Mouse (Mus musculus) hindbrain, embryonic 15.5 days (tissue): Measurements from ENCODE around the gene Soga1. TPM values are rescaled to one million over a fixed set of nuclear protein-coding genes. Genes with fewer than 3 reads are reported as not detected.

Experiments
- ATAC-seq: fragments of 200-750 bp; cut with Nextera tagmentation; 2 replicates; pipeline ENCODE4 v1.8.0; 2017; ENCODE audit warnings: low read depth, moderate number of reproducible peaks, moderate TSS enrichment; ENCODE audit not compliant: low FRiP score
- H3K27ac ChIP-seq: fragments of 300-500 bp; sonication (generic); replicated peaks from 2 replicates; pipeline ENCODE4 v1.5.1; 2015; ENCODE audit warnings: mild to moderate bottlenecking, inconsistent platforms
- H3K27me3 ChIP-seq: fragments of 300-500 bp; sonication (generic); 2 replicates; pipeline ENCODE4 v1.6.1; 2015; ENCODE audit warnings: control low read depth, inconsistent platforms
- H3K36me3 ChIP-seq: fragments of 300-500 bp; sonication (generic); 2 replicates; pipeline ENCODE4 v1.6.1; 2015; ENCODE audit warnings: control low read depth, inconsistent platforms
- H3K4me1 ChIP-seq: fragments of 300-500 bp; sonication (generic); replicated peaks from 2 replicates; pipeline ENCODE4 v1.6.1; 2015; ENCODE audit warnings: control low read depth, inconsistent platforms
- H3K4me2 ChIP-seq: fragments of 300-500 bp; sonication (generic); 2 replicates; pipeline ENCODE4 v1.6.1; 2015; ENCODE audit warnings: moderate library complexity, mild to moderate bottlenecking, inconsistent platforms
- H3K4me3 ChIP-seq: fragments of 300-500 bp; sonication (generic); 2 replicates; pipeline ENCODE4 v1.5.1; 2015; ENCODE audit warnings: mild to moderate bottlenecking, inconsistent platforms
- H3K9ac ChIP-seq: fragments of 300-500 bp; sonication (generic); 2 replicates; pipeline ENCODE4 v1.6.1; 2015; ENCODE audit warnings: inconsistent platforms
- H3K9me3 ChIP-seq: fragments of 300-500 bp; sonication (generic); 2 replicates; pipeline ENCODE4 v1.6.1; 2016; ENCODE audit warnings: control low read depth, inconsistent platforms
- WGBS: fragments of 180-500 bp; shearing (Covaris S2); methylation state at CpG from one replicate; pipeline ENCODE4 v1.1.7; 2015; 5-methylcytosine and 5-hydroxymethylcytosine counted together
- polyA plus RNA-seq: library from polyadenylated mRNA; unstranded; fragments of >200 nt; fragmentation: Nextera tagmentation; extraction: Ambion mirVana; gene quantifications from 2 replicates; pipeline ENCODE4 v1.2.1, GENCODE M21; 2015

The Soga1 gene
- polyA plus RNA-seq, 1 experiment from 2014 or later, result 5.2 TPM

DNA sequence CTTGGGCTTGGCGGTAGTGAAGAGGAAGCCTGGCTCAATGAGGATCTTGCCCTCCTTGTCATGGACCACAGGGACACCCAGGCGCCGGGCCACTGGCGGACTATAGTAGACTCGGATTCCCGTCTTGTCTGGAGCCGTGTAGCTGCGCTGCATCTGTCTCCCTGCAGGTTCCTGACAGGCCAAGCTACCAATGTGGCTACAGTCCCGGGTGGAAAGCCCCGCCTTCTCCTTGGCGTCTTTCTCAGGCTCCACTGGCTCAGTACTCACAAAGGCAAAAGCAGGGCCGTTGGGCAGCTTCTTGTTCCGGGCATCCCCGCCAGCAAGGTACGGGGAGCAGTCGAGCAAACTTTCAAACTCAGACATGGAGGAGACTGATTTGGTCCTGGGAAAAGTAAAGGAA, 57.9 kb downstream of the Soga1 start:
- 95% methylated on average over 16 of the region's 16 CpGs for WGBS

DNA sequence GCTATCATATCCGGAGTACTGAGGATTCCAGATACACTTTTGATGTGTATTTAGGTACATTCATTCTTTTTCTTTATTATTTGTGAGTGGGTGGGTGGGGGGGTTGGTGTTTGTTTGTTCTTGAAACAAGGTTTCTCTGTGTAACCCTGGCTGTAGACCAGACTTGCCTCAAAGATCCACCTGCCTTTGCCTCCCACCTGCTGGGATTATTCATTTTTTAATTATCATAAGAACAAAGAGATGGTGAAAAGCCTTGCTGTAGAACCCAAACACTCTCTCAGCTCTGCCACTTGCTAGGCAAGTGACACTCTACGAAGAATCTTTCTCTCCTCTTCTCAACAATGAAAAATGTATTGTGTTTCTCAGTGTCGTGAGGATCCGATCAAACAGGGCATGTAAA, 59.8 kb downstream of the Soga1 start:
- WGBS, result 65% methylated on average over 4 of the region's 4 CpGs
- ATAC-seq, result no peak
- no peaks in the 10 kb centered on the region for H3K9me3 ChIP-seq
- H3K4me2 ChIP-seq, result no peak overlapping the region
- H3K4me1 ChIP-seq, result no peaks in the 10 kb centered on the region
- peaks cover 95% of the 10 kb centered on the region for H3K36me3 ChIP-seq
- no peak overlapping the region for H3K27ac ChIP-seq
- H3K4me3 ChIP-seq, result no peak overlapping the region
- no peak overlapping the region for H3K9ac ChIP-seq
- H3K27me3 ChIP-seq, result no peaks in the 10 kb centered on the region

More for the DNA sequence above, 57.9 kb downstream of the Soga1 start:
- Histone ChIP-seq H3K27ac (no peak overlapping the region), H3K4me1 (no peaks in the 10 kb centered on the region), H3K9me3 (no peaks in the 10 kb centered on the region), H3K4me2 (no peak overlapping the region), H3K9ac (no peak overlapping the region), H3K4me3 (no peak overlapping the region), H3K36me3 (peaks cover 96% of the 10 kb centered on the region), H3K27me3 (no peaks in the 10 kb centered on the region)
- ATAC-seq, result no peak

DNA sequence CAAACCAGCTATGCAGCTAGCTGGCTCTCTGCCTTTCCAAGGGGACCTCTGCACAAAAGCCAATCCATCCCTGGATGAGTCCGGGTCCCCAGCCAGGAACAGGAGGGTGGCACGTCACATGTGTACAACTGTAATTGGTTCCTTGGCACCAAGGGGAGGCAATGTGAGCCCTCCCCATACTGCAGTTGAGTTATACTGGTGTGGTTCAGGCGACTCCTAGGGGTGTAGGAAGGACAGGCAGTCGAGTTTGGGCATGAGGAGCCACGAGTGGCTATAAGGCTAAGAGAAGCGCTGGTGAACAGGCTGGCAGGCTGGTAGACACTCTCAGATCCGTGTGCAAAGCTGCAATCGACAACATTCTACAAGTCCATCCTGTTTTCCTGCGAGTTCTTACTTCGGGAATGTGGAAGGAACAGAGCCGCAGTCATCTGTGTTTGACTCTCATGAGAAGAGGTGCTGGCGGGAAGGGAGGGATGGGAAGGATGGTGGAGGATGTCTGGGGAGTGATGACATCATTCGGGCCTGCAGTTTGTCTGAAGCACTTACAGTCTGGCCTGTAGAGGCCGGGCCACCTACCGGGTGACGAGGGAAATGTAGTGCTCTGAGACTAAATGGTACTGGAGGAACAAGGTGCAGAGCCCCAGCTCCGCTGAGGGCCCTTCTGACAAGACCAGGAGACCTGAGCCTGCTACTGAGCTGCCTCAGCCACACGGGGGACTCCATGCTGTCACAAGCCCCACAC, 62.4 kb downstream of the Soga1 start:
- Histone ChIP-seq H3K4me1 (no peaks in the 10 kb centered on the region), H3K36me3 (peaks cover 76% of the 10 kb centered on the region), H3K27me3 (no peaks in the 10 kb centered on the region), H3K4me2 (no peak overlapping the region), H3K27ac (no peak overlapping the region), H3K9me3 (no peaks in the 10 kb centered on the region), H3K9ac (no peak overlapping the region), H3K4me3 (no peak overlapping the region)
- ATAC-seq, result no peak
- 86% methylated on average over 18 of the region's 18 CpGs for WGBS

DNA sequence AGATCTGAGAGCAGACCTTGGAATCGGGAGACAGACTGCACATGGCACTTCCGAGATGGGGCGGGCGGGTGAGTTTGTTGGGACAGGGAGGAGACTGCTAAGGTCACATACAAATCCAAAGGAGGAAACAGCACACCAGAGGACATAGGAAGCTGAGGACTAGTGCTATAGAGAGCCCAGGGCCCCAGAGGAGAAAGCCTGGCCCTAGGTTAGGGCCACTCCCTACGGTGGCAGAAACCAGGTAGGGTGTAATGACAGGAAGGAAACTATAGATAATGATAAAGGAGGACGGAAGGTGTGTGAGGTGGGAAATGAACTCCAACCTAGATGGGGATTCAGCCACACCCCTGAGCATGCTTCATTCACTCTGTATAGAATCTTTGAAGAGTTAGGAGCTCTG, 66.7 kb downstream of the Soga1 start:
- 92% methylated on average over 6 of the region's 6 CpGs for WGBS
- no peaks in the 10 kb centered on the region for H3K27me3 ChIP-seq
- H3K4me3 ChIP-seq, result no peak overlapping the region
- peaks cover 3% of the 10 kb centered on the region for H3K4me1 ChIP-seq
- no peaks in the 10 kb centered on the region for H3K9me3 ChIP-seq
- H3K9ac ChIP-seq, result no peak overlapping the region
- no peak overlapping the region for H3K27ac ChIP-seq
- ATAC-seq, result no peak
- H3K4me2 ChIP-seq, result no peak overlapping the region
- peaks cover 38% of the 10 kb centered on the region for H3K36me3 ChIP-seq

DNA sequence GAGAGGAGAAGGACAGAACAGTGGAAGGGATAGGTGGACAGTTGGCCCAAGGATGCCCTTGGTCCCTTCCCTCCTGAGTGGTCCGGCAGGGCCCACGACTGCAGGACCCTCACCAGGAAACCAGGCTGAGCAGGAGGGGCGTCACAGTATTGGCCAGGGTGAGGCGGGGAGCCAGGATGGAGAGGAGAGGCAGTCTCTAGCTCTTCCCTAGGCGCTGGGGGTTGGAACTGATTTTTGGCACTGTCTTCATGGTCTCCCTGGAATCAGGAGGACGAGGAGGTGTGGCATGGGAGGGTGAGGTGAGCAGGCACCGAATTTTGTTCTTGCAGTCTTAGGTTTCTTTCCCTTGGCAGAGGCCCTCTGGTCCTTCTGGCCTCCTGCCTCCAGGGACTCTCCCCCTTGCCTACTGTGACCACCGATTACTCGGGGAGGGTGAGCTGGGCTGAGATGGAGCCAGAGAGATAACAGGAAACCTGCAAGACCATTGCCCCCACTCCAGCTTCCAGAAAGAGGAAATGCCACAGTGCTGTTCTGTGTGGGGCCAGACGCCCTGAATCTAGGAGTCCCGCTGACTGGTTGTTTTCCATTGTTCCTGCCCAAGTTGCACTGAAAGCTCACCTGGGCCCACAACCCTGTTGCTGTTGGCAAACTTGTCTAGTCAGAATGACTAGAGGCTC, 68.3 kb downstream of the Soga1 start:
- WGBS, result 50% methylated on average over 10 of the region's 11 CpGs
- no peak overlapping the region for H3K9ac ChIP-seq
- H3K4me2 ChIP-seq, result no peak overlapping the region
- no peak for ATAC-seq
- H3K4me1 ChIP-seq, result peaks cover 16% of the 10 kb centered on the region
- no peaks in the 10 kb centered on the region for H3K27me3 ChIP-seq
- no peak overlapping the region for H3K4me3 ChIP-seq
- no peak overlapping the region for H3K27ac ChIP-seq
- H3K36me3 ChIP-seq, result peaks cover 23% of the 10 kb centered on the region
- H3K9me3 ChIP-seq, result no peaks in the 10 kb centered on the region

DNA sequence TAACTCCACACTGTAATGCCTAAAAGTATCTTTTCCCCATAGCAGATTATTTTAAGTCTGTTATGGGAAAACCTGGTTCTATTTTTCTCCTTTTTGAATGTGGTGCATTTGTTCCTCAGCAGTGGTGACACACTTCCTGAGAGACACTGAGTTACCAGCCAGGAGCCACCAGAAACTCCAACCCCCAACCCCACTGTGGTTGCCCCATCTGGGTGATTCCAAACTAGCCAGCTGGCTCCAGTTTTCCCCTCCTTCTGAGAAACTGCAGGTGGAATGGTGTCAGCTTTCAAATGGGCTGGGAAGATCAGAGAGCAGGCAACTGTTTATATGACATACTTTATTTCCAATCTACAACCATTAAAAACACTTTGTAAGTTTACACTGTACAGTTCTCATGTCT, 68.9 kb downstream of the Soga1 start:
- H3K9ac ChIP-seq, result no peak overlapping the region
- no peak for ATAC-seq
- H3K4me1 ChIP-seq, result peaks cover 17% of the 10 kb centered on the region
- no peaks in the 10 kb centered on the region for H3K9me3 ChIP-seq
- H3K27me3 ChIP-seq, result no peaks in the 10 kb centered on the region
- no peak overlapping the region for H3K4me3 ChIP-seq
- no peak overlapping the region for H3K4me2 ChIP-seq
- H3K27ac ChIP-seq, result no peak overlapping the region
- peaks cover 17% of the 10 kb centered on the region for H3K36me3 ChIP-seq

DNA sequence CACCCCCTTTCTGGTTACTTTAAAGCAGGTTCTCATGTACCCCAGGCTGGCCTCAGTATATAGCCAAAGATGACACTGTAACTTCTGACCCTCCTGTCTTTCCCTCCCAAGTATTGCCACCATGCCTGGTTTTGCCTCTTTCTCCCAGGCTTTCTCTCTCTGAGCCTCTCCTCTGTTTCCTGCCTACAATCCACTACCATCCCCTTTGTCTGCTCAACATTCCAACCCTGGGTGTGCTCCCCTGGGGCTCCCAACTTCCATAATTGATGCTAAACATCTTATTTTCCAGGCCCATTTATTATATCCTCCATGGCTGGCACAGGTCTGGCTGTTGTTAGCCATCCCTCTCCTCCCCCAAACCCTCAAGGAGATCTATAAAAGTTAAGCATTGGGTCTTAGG, 70.5 kb downstream of the Soga1 start:
- no peaks in the 10 kb centered on the region for H3K27me3 ChIP-seq
- no peak overlapping the region for H3K27ac ChIP-seq
- peaks cover 8% of the 10 kb centered on the region for H3K36me3 ChIP-seq
- H3K4me3 ChIP-seq, result no peak overlapping the region
- H3K9me3 ChIP-seq, result no peaks in the 10 kb centered on the region
- H3K9ac ChIP-seq, result no peak overlapping the region
- H3K4me2 ChIP-seq, result no peak overlapping the region
- no peak for ATAC-seq
- H3K4me1 ChIP-seq, result peaks cover 17% of the 10 kb centered on the region

DNA sequence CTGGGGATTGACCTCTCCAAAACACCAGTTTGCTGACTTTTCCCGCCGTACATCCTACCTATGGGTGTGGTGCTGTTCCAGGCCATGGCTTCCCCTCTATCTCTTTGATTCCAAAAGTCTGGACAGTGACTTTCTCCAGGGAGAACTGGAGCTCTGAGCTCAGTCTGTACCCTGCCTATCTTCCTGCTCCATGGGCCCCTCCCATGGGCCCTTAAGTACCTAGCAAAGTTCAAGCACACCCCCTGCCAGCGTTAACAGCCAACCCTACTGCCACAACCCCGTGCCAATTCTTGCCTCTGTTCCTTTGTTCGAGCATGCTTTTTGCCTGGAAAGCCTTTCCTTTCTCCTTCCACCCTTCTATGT, 71.8 kb downstream of the Soga1 start:
- H3K4me1 ChIP-seq, result peaks cover 17% of the 10 kb centered on the region
- peak; percentile 60; the same call in 1 of the 2 replicates for ATAC-seq

DNA sequence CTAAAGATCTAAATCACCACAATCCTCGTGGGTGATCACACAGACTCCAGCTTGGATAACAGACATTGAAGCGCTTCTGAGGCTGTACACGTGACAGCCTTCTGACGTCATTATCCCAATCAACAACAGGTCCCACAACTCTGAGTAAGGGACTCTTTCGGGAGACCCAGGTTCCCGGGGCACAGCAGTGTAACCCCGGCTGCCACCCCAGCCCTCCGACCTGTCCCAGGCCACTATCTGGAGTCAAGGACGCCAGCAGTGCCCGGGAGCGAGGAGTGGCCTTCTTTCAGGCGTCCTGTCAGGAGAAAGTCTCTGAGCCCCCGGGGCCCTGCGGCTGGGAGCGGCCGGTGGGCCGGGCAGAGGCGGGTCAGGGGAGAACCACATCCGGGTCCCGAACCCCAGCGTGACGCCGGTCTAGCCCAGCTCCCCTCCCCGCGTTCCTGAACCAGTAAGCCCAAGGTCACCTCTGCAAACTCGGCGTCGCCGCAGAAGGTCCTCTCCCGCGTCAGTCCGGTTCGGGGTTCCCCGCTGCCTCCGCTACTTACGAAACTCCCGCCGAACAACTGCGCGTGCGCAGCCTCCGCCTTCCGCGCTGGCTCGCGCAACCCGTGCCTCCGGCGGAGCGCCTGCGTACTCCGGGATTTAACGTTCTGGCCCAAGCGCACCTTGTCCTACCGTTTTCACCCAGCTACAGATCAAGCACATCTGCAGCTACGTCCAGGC, 72.4 kb downstream of the Soga1 start, which contains the start of gene Dsn1:
Gene Dsn1 (minus strand): TSS at position 644 of the 723 bp plus-strand sequence.
- H3K9ac ChIP-seq, result peak within 1 kb of the TSS; percentile 52
- peak within 1 kb of the TSS; percentile 91 for H3K4me2 ChIP-seq
- H3K27ac ChIP-seq, result peak within 1 kb of the TSS; percentile 79
- no peaks in the 10 kb centered on the region for H3K27me3 ChIP-seq
- WGBS, result under 1% methylated on average over 52 of the region's 56 CpGs
- no peaks in the 10 kb centered on the region for H3K9me3 ChIP-seq
- ATAC-seq, result peak; percentile 86
- H3K4me1 ChIP-seq, result peaks cover 17% of the 10 kb centered on the region
- H3K36me3 ChIP-seq, result 0 out of 2 replicates have a peak, but pooled peaks cover 4% of the 10 kb centered on the region
- peak within 1 kb of the TSS; percentile 59 for H3K4me3 ChIP-seq

More for the DNA sequence above, 71.8 kb downstream of the Soga1 start:
- no peaks in the 10 kb centered on the region for H3K9me3 ChIP-seq
- H3K27me3 ChIP-seq, result no peaks in the 10 kb centered on the region
- H3K36me3 ChIP-seq, result 0 out of 2 replicates have a peak, but pooled peaks cover 4% of the 10 kb centered on the region
- peak overlapping the region; percentile 59 for H3K4me3 ChIP-seq
- peak overlapping the region; percentile 91 for H3K4me2 ChIP-seq
- H3K9ac ChIP-seq, result peak overlapping the region; percentile 52
- H3K27ac ChIP-seq, result peak overlapping the region; percentile 79
- WGBS, result 24% methylated on average over 5 of the region's 5 CpGs

DNA sequence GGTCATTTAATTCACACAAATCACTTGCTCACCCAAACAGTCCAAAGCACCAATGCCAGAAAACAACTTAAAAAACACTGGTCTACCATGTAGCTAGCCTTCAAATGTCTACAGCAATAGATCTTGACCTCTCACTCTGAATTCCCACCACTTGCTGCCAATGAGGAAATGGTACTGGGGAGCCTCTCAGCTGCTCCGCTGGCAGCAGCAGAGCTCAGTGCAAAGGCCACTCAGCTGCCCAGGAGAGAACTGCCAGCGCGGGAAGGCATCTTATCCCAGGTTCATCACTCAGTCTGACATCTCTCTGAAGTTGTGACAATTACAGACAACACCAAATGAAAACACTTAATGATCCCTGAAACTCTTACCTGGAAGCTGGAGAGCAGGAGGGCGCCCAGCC, 76.7 kb downstream of the Soga1 start:
- no peak for ATAC-seq
- no peaks in the 10 kb centered on the region for H3K9me3 ChIP-seq
- no peak overlapping the region for H3K27ac ChIP-seq
- no peak overlapping the region for H3K4me2 ChIP-seq
- peaks cover 14% of the 10 kb centered on the region for H3K4me1 ChIP-seq
- no peak overlapping the region for H3K9ac ChIP-seq
- no peaks in the 10 kb centered on the region for H3K36me3 ChIP-seq
- 96% methylated on average over 4 of the region's 4 CpGs for WGBS
- H3K4me3 ChIP-seq, result no peak overlapping the region
- no peaks in the 10 kb centered on the region for H3K27me3 ChIP-seq

DNA sequence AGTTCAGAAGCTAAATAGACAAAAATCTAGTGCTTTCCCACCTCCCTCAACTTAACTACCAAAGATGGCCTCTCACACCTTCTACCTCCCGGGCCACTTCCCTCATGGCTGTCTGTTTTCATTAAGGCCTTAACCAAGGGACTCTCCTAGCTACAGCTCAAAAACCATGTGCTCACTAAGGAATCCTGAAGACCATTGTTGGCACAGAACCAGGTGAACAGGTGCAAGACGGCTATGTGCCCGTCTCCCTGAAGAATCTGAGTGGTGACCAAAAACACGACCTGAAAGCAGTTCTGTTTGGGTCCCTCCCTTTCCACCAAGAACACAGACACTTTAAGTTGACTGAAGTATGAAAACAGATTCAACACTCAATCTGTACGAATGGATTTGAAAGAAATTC, 80.8 kb downstream of the Soga1 start:
- Histone ChIP-seq H3K36me3 (no peaks in the 10 kb centered on the region), H3K27me3 (no peaks in the 10 kb centered on the region), H3K9ac (no peak overlapping the region), H3K27ac (no peak overlapping the region), H3K9me3 (no peaks in the 10 kb centered on the region), H3K4me2 (no peak overlapping the region), H3K4me3 (no peak overlapping the region), H3K4me1 (no peaks in the 10 kb centered on the region)
- ATAC-seq, result no peak
- WGBS, result 85% methylated on average over 5 of the region's 5 CpGs

DNA sequence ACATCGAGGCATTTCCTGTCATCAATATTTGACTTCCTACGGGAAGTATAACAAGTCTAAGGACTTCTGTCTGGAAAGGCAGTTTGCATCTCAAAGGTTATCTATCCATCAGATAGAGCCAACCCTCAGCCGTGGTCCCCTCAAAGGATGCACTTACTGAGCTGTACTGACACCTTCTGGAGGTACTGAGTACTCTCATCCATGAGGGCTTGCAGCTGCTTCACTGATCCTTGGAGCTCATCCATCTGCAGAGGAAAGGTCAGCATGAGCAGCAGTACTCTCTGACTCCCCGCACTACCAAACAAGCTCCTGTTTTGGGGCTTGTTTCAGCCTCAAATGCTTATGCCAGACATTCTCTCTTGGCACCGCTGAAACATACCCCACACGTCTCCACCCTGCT, 82.5 kb downstream of the Soga1 start:
- Histone ChIP-seq H3K4me3 (no peak overlapping the region), H3K4me1 (no peaks in the 10 kb centered on the region), H3K4me2 (no peak overlapping the region), H3K36me3 (no peaks in the 10 kb centered on the region), H3K9me3 (no peaks in the 10 kb centered on the region), H3K27me3 (no peaks in the 10 kb centered on the region), H3K27ac (no peak overlapping the region), H3K9ac (no peak overlapping the region)
- no peak for ATAC-seq
- WGBS, result 62% methylated on average over 6 of the region's 6 CpGs
